Mouse (Mus musculus) testis, adult 2 months (tissue): ENCODE results near the gene Plch1.

Experiments used
- CTCF ChIP-seq: fragments of 200-500 bp; IDR thresholded peaks from 2 replicates; pipeline ENCODE4 v1.5.1; 2012; ENCODE audit warnings: low read depth, mild to moderate bottlenecking, inconsistent platforms, low read length, moderate library complexity; ENCODE audit not compliant: control insufficient read depth, insufficient read depth, insufficient replicate concordance
- POLR2A ChIP-seq: fragments of 200-500 bp; IDR thresholded peaks from 2 replicates; pipeline ENCODE4 v1.6.1; 2012; ENCODE audit warnings: low read depth, mild to moderate bottlenecking, inconsistent platforms, low read length, moderate library complexity; ENCODE audit not compliant: control insufficient read depth

DNA sequence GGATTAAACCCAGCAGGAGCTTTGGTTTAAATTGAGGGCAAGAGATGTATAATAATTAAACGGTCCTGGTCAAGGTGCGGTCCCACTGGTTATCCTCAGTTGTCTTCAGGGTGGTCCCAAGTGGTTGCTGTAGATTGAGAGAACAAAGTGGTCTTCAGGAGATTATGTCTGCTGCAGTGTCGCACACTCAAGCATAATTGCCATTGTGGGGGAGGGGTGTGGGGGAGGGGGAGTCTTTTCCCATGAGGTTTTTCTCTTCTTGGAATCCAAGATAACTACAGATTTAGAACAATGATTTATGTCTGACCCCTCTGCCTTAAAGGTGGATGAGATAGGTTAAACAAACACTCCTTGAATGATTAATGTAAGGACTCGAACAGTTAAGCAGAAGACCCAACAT, 11.0 kb upstream of the Plch1 start:
- no peak for TF ChIP-seq CTCF
- TF ChIP-seq POLR2A = no peak
